Mouse (Mus musculus): ENCODE results near the gene Olfr824. TPM values are rescaled to one million over a fixed set of nuclear protein-coding genes. Genes with fewer than 3 reads are reported as not detected.

Gene Olfr824
- total and polyA plus RNA-seq, 2 experiments from 2014 or later, result not detected

- no peak overlapping the region for H3K4me3 ChIP-seq (ENCODE audit: low read depth, low read length)
Measured at GRCm38 (mm10) chr10:130096104-130096503, 33.7 kb downstream of the Olfr824 start.

DNA sequence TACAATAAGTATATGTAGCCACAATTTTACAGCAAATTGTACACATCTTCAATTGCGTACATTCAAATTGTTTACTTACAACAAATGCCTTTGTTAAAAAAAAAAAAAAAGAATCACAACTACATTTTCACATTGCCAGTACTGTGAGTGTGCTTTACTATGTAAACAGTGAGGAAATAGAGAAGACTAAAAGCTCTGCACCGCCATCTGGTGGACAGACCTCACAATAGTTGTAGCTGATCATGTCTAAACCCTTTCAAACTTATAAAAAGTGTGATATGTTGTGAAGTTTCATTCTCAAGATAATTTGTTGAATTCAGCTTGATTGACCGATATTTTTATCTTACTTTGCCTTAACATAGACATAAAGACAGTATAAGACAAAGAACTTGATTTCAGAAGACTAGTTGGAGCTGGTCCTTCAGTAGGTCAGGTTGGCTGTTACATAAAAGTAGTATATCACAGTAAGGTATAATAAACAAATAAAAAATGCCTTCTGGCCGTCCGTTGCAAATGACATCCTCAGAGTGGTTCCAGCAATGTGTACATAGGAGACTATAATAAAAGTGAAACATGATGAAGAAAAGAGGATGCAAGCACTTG, 36.9 kb downstream of the Olfr824 start:
- H3K4me1 ChIP-seq (ENCODE audit: control insufficient read depth, insufficient read depth), result no peaks in the 10 kb centered on the region
- no peak overlapping the region for H3K9ac ChIP-seq (replicated peaks; ENCODE audit: low read depth, low read length)
- H3K9me3 ChIP-seq (replicated peaks; ENCODE audit: control insufficient read depth, low read length), result no peaks in the 10 kb centered on the region
- WGBS, result 12% methylated on average over 5 of the region's 5 CpGs
- no peaks in the 10 kb centered on the region for H3K27me3 ChIP-seq (ENCODE audit: control insufficient read depth, insufficient read depth, low read length)
- H3K27ac ChIP-seq (ENCODE audit: low read depth), result no peak overlapping the region
- no peak overlapping the region for H3K4me2 ChIP-seq (ENCODE audit: low read depth, low read length)
- DNase-seq (ENCODE audit: low spot score) (peak; percentile 18), ATAC-seq (ENCODE audit: insufficient read depth, low read depth) (no peak)
- TF ChIP-seq CTCF (IDR thresholded peaks at IDR 0.05; ENCODE audit: low read depth), result peak; percentile 48
- TF ChIP-seq EP300 (IDR thresholded peaks at IDR 0.05; ENCODE audit: low read depth), result no peak
- H3K4me3 ChIP-seq (ENCODE audit: low read depth, low read length), result no peak overlapping the region
- H3K36me3 ChIP-seq (replicated peaks; ENCODE audit: control insufficient read depth, insufficient read depth, low read length), result no peaks in the 10 kb centered on the region

More at GRCm38 (mm10) chr10:130096104-130096503, 33.7 kb downstream of the Olfr824 start:
- Histone ChIP-seq H3K4me1 (ENCODE audit: control insufficient read depth, insufficient read depth) (no peaks in the 10 kb centered on the region), H3K4me2 (ENCODE audit: low read depth, low read length) (no peak overlapping the region), H3K27me3 (ENCODE audit: control insufficient read depth, insufficient read depth, low read length) (no peaks in the 10 kb centered on the region), H3K9me3 (replicated peaks; ENCODE audit: control insufficient read depth, low read length) (no peaks in the 10 kb centered on the region), H3K27ac (ENCODE audit: low read depth) (no peak overlapping the region), H3K9ac (replicated peaks; ENCODE audit: low read depth, low read length) (no peak overlapping the region), H3K36me3 (replicated peaks; ENCODE audit: control insufficient read depth, insufficient read depth, low read length) (no peaks in the 10 kb centered on the region)
- ATAC-seq (ENCODE audit: insufficient read depth, low read depth), result no peak
- no peak for DNase-seq (ENCODE audit: low spot score)
- TF ChIP-seq CTCF (IDR thresholded peaks at IDR 0.05; ENCODE audit: low read depth) (peak; percentile 36), EP300 (IDR thresholded peaks at IDR 0.05; ENCODE audit: low read depth) (no peak)

Other genes starting within 250 kb of the Olfr824 start
- not detected in 2 replicates for gene Olfr815, start 224.1 kb downstream of the Olfr824 start, total RNA-seq (2014; rRNA removed; ENCODE audit: low replicate concordance)
- not detected in 2 replicates for gene Olfr815, start 224.1 kb downstream of the Olfr824 start, polyA plus RNA-seq (2015; fragmentation: Nextera tagmentation; extraction: Ambion mirVana)
- not detected in 2 replicates for gene Olfr816, start 214.4 kb downstream of the Olfr824 start, total RNA-seq (2014; rRNA removed; ENCODE audit: low replicate concordance)
- not detected in 2 replicates for gene Olfr816, start 214.4 kb downstream of the Olfr824 start, polyA plus RNA-seq (2015; fragmentation: Nextera tagmentation; extraction: Ambion mirVana)
- not detected in 2 replicates for gene Olfr818, start 180.9 kb downstream of the Olfr824 start, total RNA-seq (2014; rRNA removed; ENCODE audit: low replicate concordance)
- not detected in 2 replicates for gene Olfr818, start 180.9 kb downstream of the Olfr824 start, polyA plus RNA-seq (2015; fragmentation: Nextera tagmentation; extraction: Ambion mirVana)
- not detected in 2 replicates for gene Olfr819, start 162.7 kb downstream of the Olfr824 start, total RNA-seq (2014; rRNA removed; ENCODE audit: low replicate concordance)
- not detected in 2 replicates for gene Olfr819, start 162.7 kb downstream of the Olfr824 start, polyA plus RNA-seq (2015; fragmentation: Nextera tagmentation; extraction: Ambion mirVana)
- not detected in 2 replicates for gene Olfr247, start 153.9 kb downstream of the Olfr824 start, total RNA-seq (2014; rRNA removed; ENCODE audit: low replicate concordance)
- not detected in 2 replicates for gene Olfr247, start 153.9 kb downstream of the Olfr824 start, polyA plus RNA-seq (2015; fragmentation: Nextera tagmentation; extraction: Ambion mirVana)
- gene Gm10310, start 144.9 kb downstream of the Olfr824 start, total RNA-seq (2014; rRNA removed; ENCODE audit: low replicate concordance), result not detected in 2 replicates
- gene Gm10310, start 144.9 kb downstream of the Olfr824 start, polyA plus RNA-seq (2015; fragmentation: Nextera tagmentation; extraction: Ambion mirVana), result not detected in 2 replicates
- not detected in 2 replicates for gene Olfr820, start 117.4 kb downstream of the Olfr824 start, total RNA-seq (2014; rRNA removed; ENCODE audit: low replicate concordance)
- not detected in 2 replicates for gene Olfr820, start 117.4 kb downstream of the Olfr824 start, polyA plus RNA-seq (2015; fragmentation: Nextera tagmentation; extraction: Ambion mirVana)
- gene Olfr821, start 99.7 kb downstream of the Olfr824 start, total RNA-seq (2014; rRNA removed; ENCODE audit: low replicate concordance), result not detected in 2 replicates
- gene Olfr821, start 99.7 kb downstream of the Olfr824 start, polyA plus RNA-seq (2015; fragmentation: Nextera tagmentation; extraction: Ambion mirVana), result not detected in 2 replicates
- not detected in 2 replicates for gene Olfr822, start 58.8 kb downstream of the Olfr824 start, total RNA-seq (2014; rRNA removed; ENCODE audit: low replicate concordance)
- gene Olfr822, start 58.8 kb downstream of the Olfr824 start, polyA plus RNA-seq (2015; fragmentation: Nextera tagmentation; extraction: Ambion mirVana), result not detected in 2 replicates
- gene Olfr823, start 14.6 kb downstream of the Olfr824 start, total RNA-seq (2014; rRNA removed; ENCODE audit: low replicate concordance), result not detected in 2 replicates
- not detected in 2 replicates for gene Olfr823, start 14.6 kb downstream of the Olfr824 start, polyA plus RNA-seq (2015; fragmentation: Nextera tagmentation; extraction: Ambion mirVana)
- not detected in 2 replicates for gene Olfr825, start 36.8 kb upstream of the Olfr824 start, total RNA-seq (2014; rRNA removed; ENCODE audit: low replicate concordance)
- gene Olfr825, start 36.8 kb upstream of the Olfr824 start, polyA plus RNA-seq (2015; fragmentation: Nextera tagmentation; extraction: Ambion mirVana), result not detected in 2 replicates
- gene Olfr826, start 54.2 kb upstream of the Olfr824 start, total RNA-seq (2014; rRNA removed; ENCODE audit: low replicate concordance), result not detected in 2 replicates
- gene Olfr826, start 54.2 kb upstream of the Olfr824 start, polyA plus RNA-seq (2015; fragmentation: Nextera tagmentation; extraction: Ambion mirVana), result not detected in 2 replicates
- gene Olfr827, start 84.4 kb upstream of the Olfr824 start, total RNA-seq (2014; rRNA removed; ENCODE audit: low replicate concordance), result not detected in 2 replicates
- not detected in 2 replicates for gene Olfr827, start 84.4 kb upstream of the Olfr824 start, polyA plus RNA-seq (2015; fragmentation: Nextera tagmentation; extraction: Ambion mirVana)
- gene Neurod4, start 150.2 kb upstream of the Olfr824 start, total RNA-seq (2014; rRNA removed; ENCODE audit: low replicate concordance), result not detected in 2 replicates
- not detected in 2 replicates for gene Neurod4, start 150.2 kb upstream of the Olfr824 start, polyA plus RNA-seq (2015; fragmentation: Nextera tagmentation; extraction: Ambion mirVana)
- gene Tespa1, start 192.9 kb upstream of the Olfr824 start, total RNA-seq (2014; rRNA removed; ENCODE audit: low replicate concordance), result 3.4 TPM in 1 of 2 replicates, not detected in the other
- gene Tespa1, start 192.9 kb upstream of the Olfr824 start, polyA plus RNA-seq (2015; fragmentation: Nextera tagmentation; extraction: Ambion mirVana), result 0.10 TPM in 1 of 2 replicates, not detected in the other

Data from heart, postnatal 0 days (tissue).